ENCODE assay signal across 9 mouse cellular contexts in genomic region chr12:112660576-112661326, GRCm38 (mm10). TPM values are rescaled to one million over a fixed set of nuclear protein-coding genes. Genes with fewer than 3 reads are reported as not detected.
DNase-seq lines count a peak whose midpoint lies in the region; ATAC-seq and TF ChIP-seq lines count a peak whose summit lies in the region.
"Had no signal": no experiment of that assay in that cellular context is flagged by ENCODE, and none has a peak within 500 bp of the region (broad histone marks: within the 10 kb centered on the region; RNA-seq: fewer than 3 reads in every experiment).

No protein-coding gene starts in this region.

- peak overlapping the region; percentile 95 for H3K27ac ChIP-seq in heart, embryonic 15.5 days
- peak overlapping the region; percentile 26 for H3K27ac ChIP-seq in liver, embryonic 13.5 days
- H3K27ac ChIP-seq in stomach, postnatal 0 days (replicated peaks), result peak overlapping the region; percentile 82
- H3K27ac ChIP-seq in thymus, adult 2 months (ENCODE audit: control insufficient read depth, insufficient read depth, low read length), result no peak overlapping the region

- peaks cover 78% of the 10 kb centered on the region for H3K4me1 ChIP-seq in heart, embryonic 15.5 days (replicated peaks)
- peaks cover 21% of the 10 kb centered on the region for H3K4me1 ChIP-seq in liver, embryonic 13.5 days (replicated peaks)
- H3K4me1 ChIP-seq in stomach, postnatal 0 days (replicated peaks; ENCODE audit: control insufficient read depth, insufficient read depth), result peaks cover 18% of the 10 kb centered on the region
- no peaks in the 10 kb centered on the region for H3K4me1 ChIP-seq in thymus, adult 2 months (replicated peaks; ENCODE audit: control insufficient read depth, insufficient read depth, low read length)

- peak overlapping the region; percentile 9; the same call in 1 of the 2 replicates for H3K4me3 ChIP-seq in heart, embryonic 15.5 days
- no peak overlapping the region for H3K4me3 ChIP-seq in liver, embryonic 13.5 days (replicated peaks)
- H3K4me3 ChIP-seq in stomach, postnatal 0 days (ENCODE audit: low read depth, low read length), result no peak overlapping the region
- H3K4me3 ChIP-seq in thymus, adult 2 months (ENCODE audit: control insufficient read depth, insufficient read depth, low read length), result no peak overlapping the region
- H3K4me3 ChIP-seq: megakaryocyte, embryonic 14.5 days had no signal

- H3K9ac ChIP-seq in heart, embryonic 15.5 days, result peak overlapping the region; percentile 38
- no peak overlapping the region for H3K9ac ChIP-seq in liver, embryonic 13.5 days
- peak overlapping the region; percentile 31; the same call in 1 of the 2 replicates for H3K9ac ChIP-seq in stomach, postnatal 0 days (ENCODE audit: low read length)

- DNase-seq in heart, adult 9 months (ENCODE audit: low spot score in 2 of 2), result no peak
- peak; percentile 67 to 75 for DNase-seq in urinary bladder, postnatal 4 days (ENCODE audit: low spot score in 2 of 2)
- DNase-seq in urinary bladder, postnatal 10 days (ENCODE audit: low spot score), result no peak
- DNase-seq in liver, embryonic 13.5 days, result no peak
- DNase-seq in stomach, postnatal 0 days (ENCODE audit: low spot score), result peak; percentile 83
- no peak for DNase-seq in thymus, adult 2 months
- DNase-seq in cerebellum, postnatal 36 days, result no peak

- ATAC-seq in heart, embryonic 15.5 days (replicated peaks; ENCODE audit: insufficient number of reproducible peaks, insufficient read depth, low FRiP score, low read depth), result peak; percentile 86
- no peak for ATAC-seq in liver, embryonic 13.5 days (ENCODE audit: low read depth)
- ATAC-seq in stomach, postnatal 0 days (ENCODE audit: low FRiP score, low TSS enrichment), result peak; percentile 67

- peaks cover 54% of the 10 kb centered on the region for H3K36me3 ChIP-seq in heart, embryonic 15.5 days
- H3K36me3 ChIP-seq in liver, embryonic 13.5 days, result peaks cover 93% of the 10 kb centered on the region
- H3K36me3 ChIP-seq in stomach, postnatal 0 days (ENCODE audit: control insufficient read depth, insufficient read depth, low read length), result peaks cover 41% of the 10 kb centered on the region
- peaks cover 52% of the 10 kb centered on the region for H3K36me3 ChIP-seq in thymus, adult 2 months (ENCODE audit: control insufficient read depth, insufficient read depth, low read length)

- H3K9me3 ChIP-seq in heart, embryonic 15.5 days (replicated peaks), result no peaks in the 10 kb centered on the region
- no peaks in the 10 kb centered on the region for H3K9me3 ChIP-seq in liver, embryonic 13.5 days (replicated peaks)
- H3K9me3 ChIP-seq in stomach, postnatal 0 days (ENCODE audit: control insufficient read depth, low read length), result no peaks in the 10 kb centered on the region
- H3K9me3 ChIP-seq: megakaryocyte, embryonic 14.5 days had no signal

- WGBS in heart, embryonic 15.5 days, result 26% methylated on average over 5 of the region's 5 CpGs
- 67% methylated on average over 5 of the region's 5 CpGs for WGBS in liver, embryonic 13.5 days (ENCODE audit: insufficient replicate concordance)
- WGBS in stomach, postnatal 0 days, result 14% methylated on average over 5 of the region's 5 CpGs
- WGBS in thymus, adult 2 months, result 94% methylated on average over 5 of the region's 5 CpGs

- peak; percentile 42 for TF ChIP-seq CTCF in stomach, postnatal 0 days (IDR thresholded peaks at IDR 0.05; ENCODE audit: low read depth)
- no peak for TF ChIP-seq CTCF in thymus, adult 2 months (IDR thresholded peaks at IDR 0.05; ENCODE audit: borderline replicate concordance, control insufficient read depth, extremely low read depth, insufficient read depth, low read length, poor library complexity)

- TF ChIP-seq EP300 in stomach, postnatal 0 days (optimal IDR thresholded peaks at IDR 0.05), result no peak

- TF ChIP-seq POLR2A in thymus, adult 2 months (IDR thresholded peaks at IDR 0.05; ENCODE audit: control insufficient read depth, extremely low read depth, insufficient read depth, low read length, poor library complexity), result no peak

- no peaks in the 10 kb centered on the region for H3K27me3 ChIP-seq in heart, embryonic 15.5 days
- H3K27me3 ChIP-seq in liver, embryonic 13.5 days, result no peaks in the 10 kb centered on the region
- H3K27me3 ChIP-seq in stomach, postnatal 0 days (ENCODE audit: control insufficient read depth, insufficient read depth, low read length), result no peaks in the 10 kb centered on the region
- H3K27me3 ChIP-seq in thymus, adult 2 months (ENCODE audit: control insufficient read depth, insufficient read depth, low read length), result no peaks in the 10 kb centered on the region
- H3K27me3 ChIP-seq: megakaryocyte, embryonic 14.5 days had no signal

- peak overlapping the region; percentile 52 for H3K4me2 ChIP-seq in heart, embryonic 15.5 days
- H3K4me2 ChIP-seq in liver, embryonic 13.5 days, result no peak overlapping the region
- H3K4me2 ChIP-seq in stomach, postnatal 0 days (replicated peaks; ENCODE audit: low read depth), result peak overlapping the region; percentile 18; the same call in 1 of the 2 replicates

RNA-seq across cellular contexts. Expression of gene Akt1, which starts 13.9 kb away (rescaled TPM):
- polyA plus RNA-seq in heart, embryonic 15.5 days (2015; fragmentation: Nextera tagmentation; extraction: Ambion mirVana), result 139 and 169 TPM in 2 replicates
- polyA plus RNA-seq in liver, embryonic 13.5 days (2015; fragmentation: Nextera tagmentation; extraction: Ambion mirVana), result 13.8 and 17.9 TPM in 2 replicates
- polyA plus RNA-seq in stomach, postnatal 0 days (2015; fragmentation: Nextera tagmentation; extraction: Ambion mirVana), result 84.5 and 98.2 TPM in 2 replicates
- polyA plus RNA-seq in thymus, adult 2 months (2012; rRNA removed), result 220 and 229 TPM in 2 replicates

RNA-seq across cellular contexts. Expression of gene Siva1, which starts 16.3 kb away (rescaled TPM):
- 95.4 and 142 TPM in 2 replicates for polyA plus RNA-seq in heart, embryonic 15.5 days (2015; fragmentation: Nextera tagmentation; extraction: Ambion mirVana)
- polyA plus RNA-seq in liver, embryonic 13.5 days (2015; fragmentation: Nextera tagmentation; extraction: Ambion mirVana), result 120 and 148 TPM in 2 replicates
- 91.5 and 97.1 TPM in 2 replicates for polyA plus RNA-seq in stomach, postnatal 0 days (2015; fragmentation: Nextera tagmentation; extraction: Ambion mirVana)
- 131 and 134 TPM in 2 replicates for polyA plus RNA-seq in thymus, adult 2 months (2012; rRNA removed)

RNA-seq across cellular contexts. Expression of gene Zbtb42, which starts 17.9 kb away (rescaled TPM):
- 4.8 and 7.6 TPM in 2 replicates for polyA plus RNA-seq in heart, embryonic 15.5 days (2015; fragmentation: Nextera tagmentation; extraction: Ambion mirVana)
- polyA plus RNA-seq in liver, embryonic 13.5 days (2015; fragmentation: Nextera tagmentation; extraction: Ambion mirVana), result 0.40 and 0.71 TPM in 2 replicates
- polyA plus RNA-seq in stomach, postnatal 0 days (2015; fragmentation: Nextera tagmentation; extraction: Ambion mirVana), result 11.3 and 12.1 TPM in 2 replicates
- 15.9 and 17.8 TPM in 2 replicates for polyA plus RNA-seq in thymus, adult 2 months (2012; rRNA removed)

RNA-seq across cellular contexts. Expression of gene Adssl1, which starts 40.9 kb away (rescaled TPM):
- polyA plus RNA-seq in heart, embryonic 15.5 days (2015; fragmentation: Nextera tagmentation; extraction: Ambion mirVana), result 85.8 and 93.7 TPM in 2 replicates
- 6.7 and 7.5 TPM in 2 replicates for polyA plus RNA-seq in liver, embryonic 13.5 days (2015; fragmentation: Nextera tagmentation; extraction: Ambion mirVana)
- polyA plus RNA-seq in stomach, postnatal 0 days (2015; fragmentation: Nextera tagmentation; extraction: Ambion mirVana), result 4.7 and 6.4 TPM in 2 replicates
- polyA plus RNA-seq in thymus, adult 2 months (2012; rRNA removed), result 10.9 and 14.2 TPM in 2 replicates

RNA-seq across cellular contexts. Expression of gene Cep170b, which starts 59.5 kb away (rescaled TPM):
- polyA plus RNA-seq in heart, embryonic 15.5 days (2015; fragmentation: Nextera tagmentation; extraction: Ambion mirVana), result 4.8 and 7.9 TPM in 2 replicates
- 2.5 and 2.9 TPM in 2 replicates for polyA plus RNA-seq in liver, embryonic 13.5 days (2015; fragmentation: Nextera tagmentation; extraction: Ambion mirVana)
- 20.7 and 21.2 TPM in 2 replicates for polyA plus RNA-seq in stomach, postnatal 0 days (2015; fragmentation: Nextera tagmentation; extraction: Ambion mirVana)
- polyA plus RNA-seq in thymus, adult 2 months (2012; rRNA removed), result 21.1 and 22.8 TPM in 2 replicates

Comparison
In these comparisons a context has a peak if more than half of its experiments do, and no peak if none do; other contexts are left out.
1. DNase-seq: peak in urinary bladder, postnatal 4 days (2 of 2) and stomach, postnatal 0 days (single experiment); none in heart, adult 9 months (0 of 2), urinary bladder, postnatal 10 days (single experiment), liver, embryonic 13.5 days (single experiment), thymus, adult 2 months (single experiment) and cerebellum, postnatal 36 days (0 of 2).